Mouse (Mus musculus): Measurements from ENCODE around the gene Dram1. TPM values are rescaled to one million over a fixed set of nuclear protein-coding genes. Genes with fewer than 3 reads are reported as not detected.

Gene Dram1
- total RNA-seq (2023), result 0.38 TPM

GRCm38 (mm10) chr10:88379013-88379885 lies at the start of gene Dram1, which contains the start of gene Gnptab:
Dram1 (minus strand) TSS chr10:88379080.
Gnptab (plus strand) TSS chr10:88379132.

Other genes starting within 250 kb of the Dram1 start
- not detected for gene Parpbp, start 232.1 kb downstream of the Dram1 start, total RNA-seq (2023)
- gene Nup37, start 232.1 kb downstream of the Dram1 start, total RNA-seq (2023), result 4.8 TPM
- gene Washc3, start 178.0 kb downstream of the Dram1 start, total RNA-seq (2023), result 55.6 TPM
- 37.0 TPM for gene Gnptab, start 52 bp upstream of the Dram1 start, total RNA-seq (2023)
- gene Sycp3, start 80.5 kb upstream of the Dram1 start, total RNA-seq (2023), result 1.1 TPM
- 3.3 TPM for gene Chpt1, start 125.0 kb upstream of the Dram1 start, total RNA-seq (2023)
- gene Mybpc1, start 226.1 kb upstream of the Dram1 start, total RNA-seq (2023), result not detected